Comparison of ENCODE assay signal across 26 mouse cellular contexts in genomic region chr9:32765123-32765522, GRCm38 (mm10).
"Had no signal": no experiment of that assay in that cellular context is flagged by ENCODE, and none has a peak within 500 bp of the region (broad histone marks: within the 10 kb centered on the region; RNA-seq: fewer than 3 reads in every experiment).

No protein-coding gene starts in this region.

- H3K4me3 ChIP-seq: gastrocnemius, adult 2 months; heart, adult 2 months; heart, embryonic 13.5 days; heart, embryonic 15.5 days; hindbrain, embryonic 13.5 days; hindbrain, embryonic 15.5 days; intestine, embryonic 15.5 days; layer of hippocampus, adult 2 months; left cerebral cortex, adult 2 months; limb, embryonic 13.5 days; liver, embryonic 13.5 days; liver, embryonic 15.5 days had no signal

- H3K9ac ChIP-seq: heart, embryonic 13.5 days; heart, embryonic 15.5 days; hindbrain, embryonic 13.5 days; hindbrain, embryonic 15.5 days; intestine, embryonic 15.5 days; limb, embryonic 13.5 days; liver, embryonic 13.5 days; liver, embryonic 15.5 days had no signal

- ATAC-seq: intestine, embryonic 15.5 days; intestine, postnatal 0 days had no signal

- DNase-seq: gastrocnemius, postnatal 10 days; gastrocnemius, postnatal 25 days; heart, adult 2 months; heart, postnatal 14 days; heart, postnatal 36 days; kidney, adult 18-20 months; kidney, adult 8-10 months; kidney, postnatal 10 days; kidney, postnatal 25 days; kidney, postnatal 4 days; liver; liver, embryonic 13.5 days had no signal

- H3K9me3 ChIP-seq: heart, embryonic 13.5 days; heart, embryonic 15.5 days; hindbrain, embryonic 13.5 days; hindbrain, embryonic 15.5 days; intestine, embryonic 15.5 days; limb, embryonic 13.5 days; liver, embryonic 13.5 days; liver, embryonic 15.5 days had no signal

- H3K36me3 ChIP-seq: heart, embryonic 13.5 days; heart, embryonic 15.5 days; hindbrain, embryonic 13.5 days; hindbrain, embryonic 15.5 days; intestine, embryonic 15.5 days; limb, embryonic 13.5 days; liver, embryonic 13.5 days; liver, embryonic 15.5 days had no signal

- H3K27ac ChIP-seq: gastrocnemius, adult 2 months; heart, adult 2 months; heart, embryonic 13.5 days; heart, embryonic 15.5 days; hindbrain, embryonic 13.5 days; hindbrain, embryonic 15.5 days; hindbrain, postnatal 0 days; intestine, embryonic 15.5 days; layer of hippocampus, adult 2 months; left cerebral cortex, adult 2 months; limb, embryonic 13.5 days; liver, embryonic 13.5 days; liver, embryonic 15.5 days had no signal

- H3K4me1 ChIP-seq: hindbrain, embryonic 15.5 days; intestine, embryonic 15.5 days; limb, embryonic 13.5 days; liver, embryonic 13.5 days; liver, embryonic 15.5 days had no signal

- H3K27me3 ChIP-seq: heart, embryonic 15.5 days; hindbrain, embryonic 13.5 days; hindbrain, embryonic 15.5 days; intestine, embryonic 15.5 days; limb, embryonic 13.5 days; liver, embryonic 13.5 days; liver, embryonic 15.5 days had no signal

- H3K4me2 ChIP-seq: heart, embryonic 11.5 days; heart, embryonic 13.5 days; heart, embryonic 15.5 days; hindbrain, embryonic 13.5 days; hindbrain, embryonic 15.5 days; intestine, embryonic 15.5 days; limb, embryonic 13.5 days; liver, embryonic 11.5 days; liver, embryonic 13.5 days; liver, embryonic 15.5 days had no signal
